Mouse (Mus musculus) stomach, embryonic 16.5 days (tissue): ENCODE measurements around the gene Krt71. TPM values are rescaled to one million over a fixed set of nuclear protein-coding genes. Genes with fewer than 3 reads are reported as not detected.

Source experiments
- ATAC-seq: fragments of 200-750 bp; cut with Nextera tagmentation; 2 replicates; pipeline ENCODE4 v1.8.0; 2017; ENCODE audit warnings: moderate number of reproducible peaks, moderate TSS enrichment; ENCODE audit not compliant: insufficient read depth, low FRiP score
- H3K27ac ChIP-seq: fragments of 300-500 bp; sonication (generic); 2 replicates; pipeline ENCODE4 v1.5.1; 2014; ENCODE audit warnings: low read length
- H3K27me3 ChIP-seq: fragments of 300-500 bp; sonication (generic); 2 replicates; pipeline ENCODE4 v1.6.1; 2014; ENCODE audit warnings: low read length, control low read depth, mixed read lengths; ENCODE audit not compliant: control insufficient read depth, insufficient read depth
- H3K36me3 ChIP-seq: fragments of 300-500 bp; sonication (generic); 2 replicates; pipeline ENCODE4 v1.6.1; 2014; ENCODE audit warnings: low read length; ENCODE audit not compliant: control insufficient read depth, insufficient read depth
- H3K4me1 ChIP-seq: fragments of 300-500 bp; sonication (generic); 2 replicates; pipeline ENCODE4 v1.6.1; 2014; ENCODE audit warnings: low read length, control low read depth, mixed read lengths; ENCODE audit not compliant: control insufficient read depth, insufficient read depth
- H3K4me2 ChIP-seq: fragments of 300-500 bp; sonication (generic); 2 replicates; pipeline ENCODE4 v1.6.1; 2014; ENCODE audit warnings: low read depth, low read length, mixed read lengths
- H3K4me3 ChIP-seq: fragments of 300-500 bp; sonication (generic); replicated peaks from 2 replicates; pipeline ENCODE4 v1.5.1; 2014; ENCODE audit warnings: mild to moderate bottlenecking, low read length
- H3K9ac ChIP-seq: fragments of 300-500 bp; sonication (generic); 2 replicates; pipeline ENCODE4 v1.6.1; 2014; ENCODE audit warnings: low read length
- H3K9me3 ChIP-seq: fragments of 300-500 bp; sonication (generic); replicated peaks from 2 replicates; pipeline ENCODE4 v1.6.1; 2016; ENCODE audit warnings: low read length, control low read depth; ENCODE audit not compliant: control insufficient read depth
- WGBS: fragments of 180-500 bp; shearing (Covaris S2); extraction: QIAGEN DNeasy Blood & Tissue Kit; methylation state at CpG from one replicate; pipeline ENCODE4 v1.1.7; 2014; 5-methylcytosine and 5-hydroxymethylcytosine counted together
- polyA plus RNA-seq: library from polyadenylated mRNA; unstranded; fragments of >200 nt; fragmentation: Nextera tagmentation; extraction: Ambion mirVana; gene quantifications from 2 replicates; pipeline ENCODE4 v1.2.1, GENCODE M21; 2015

Gene Krt71
- polyA plus RNA-seq, 1 experiment from 2014 or later: not detected

- Histone ChIP-seq H3K36me3 (no peaks in the 10 kb centered on the region), H3K9me3 (no peaks in the 10 kb centered on the region), H3K4me2 (no peak overlapping the region), H3K27me3 (no peaks in the 10 kb centered on the region), H3K4me3 (no peak overlapping the region), H3K9ac (no peak overlapping the region), H3K27ac (no peak overlapping the region), H3K4me1 (no peaks in the 10 kb centered on the region)
- ATAC-seq: no peak
- 33% methylated on average over 5 of the region's 5 CpGs for WGBS
These were observed 18.2 kb downstream of the Krt71 start for GRCm38 (mm10) chr15:101724686-101725085.

GRCm38 (mm10) chr15:101715831-101716230, 27.1 kb downstream of the Krt71 start:
- H3K27me3 ChIP-seq: no peaks in the 10 kb centered on the region
- H3K36me3 ChIP-seq: no peaks in the 10 kb centered on the region
- ATAC-seq: no peak
- no peak overlapping the region for H3K4me2 ChIP-seq
- no peak overlapping the region for H3K4me3 ChIP-seq
- no peaks in the 10 kb centered on the region for H3K9me3 ChIP-seq
- peaks cover 3% of the 10 kb centered on the region; the same call in 1 of the 2 replicates for H3K4me1 ChIP-seq
- WGBS: 54% methylated on average over 3 of the region's 3 CpGs
- no peak overlapping the region for H3K9ac ChIP-seq
- peak overlapping the region; percentile 38; the same call in 1 of the 2 replicates for H3K27ac ChIP-seq

- ATAC-seq: no peak
- Histone ChIP-seq H3K27ac (peak overlapping the region; percentile 31), H3K4me2 (no peak overlapping the region), H3K4me3 (no peak overlapping the region), H3K4me1 (peaks cover 3% of the 10 kb centered on the region; the same call in 1 of the 2 replicates), H3K36me3 (no peaks in the 10 kb centered on the region), H3K27me3 (no peaks in the 10 kb centered on the region), H3K9ac (no peak overlapping the region), H3K9me3 (no peaks in the 10 kb centered on the region)
- WGBS: 55% methylated on average over 5 of the region's 5 CpGs
These were observed 28.6 kb downstream of the Krt71 start for GRCm38 (mm10) chr15:101714356-101714755.

GRCm38 (mm10) chr15:101713731-101714130, 29.2 kb downstream of the Krt71 start:
- peak; percentile 64; the same call in 1 of the 2 replicates for ATAC-seq
- no peak overlapping the region for H3K4me2 ChIP-seq

GRCm38 (mm10) chr15:101712720-101713119, 30.2 kb downstream of the Krt71 start, which contains the start of gene Krt5:
Krt5 (minus strand) TSS chr15:101712898.
- H3K4me2 ChIP-seq: peak within 1 kb of the TSS; percentile 24; the same call in 1 of the 2 replicates

More at GRCm38 (mm10) chr15:101713731-101714130, 29.2 kb downstream of the Krt71 start:
- Histone ChIP-seq H3K9me3 (no peaks in the 10 kb centered on the region), H3K36me3 (no peaks in the 10 kb centered on the region), H3K9ac (no peak overlapping the region), H3K27ac (peak overlapping the region; percentile 72), H3K27me3 (no peaks in the 10 kb centered on the region), H3K4me1 (peaks cover 3% of the 10 kb centered on the region; the same call in 1 of the 2 replicates), H3K4me3 (no peak overlapping the region)
- 54% methylated on average over 8 of the region's 8 CpGs for WGBS

GRCm38 (mm10) chr15:101708683-101709082, 34.2 kb downstream of the Krt71 start:
- Histone ChIP-seq H3K9me3 (no peaks in the 10 kb centered on the region), H3K4me2 (no peak overlapping the region), H3K27ac (no peak overlapping the region), H3K4me3 (no peak overlapping the region), H3K27me3 (no peaks in the 10 kb centered on the region), H3K36me3 (no peaks in the 10 kb centered on the region), H3K4me1 (no peaks in the 10 kb centered on the region), H3K9ac (no peak overlapping the region)
- ATAC-seq: no peak
- 64% methylated on average over 11 of the region's 11 CpGs for WGBS

More at GRCm38 (mm10) chr15:101712720-101713119, 30.2 kb downstream of the Krt71 start, which contains the start of gene Krt5:
- Histone ChIP-seq H3K9ac (peak within 1 kb of the TSS; percentile 55), H3K4me3 (peak within 1 kb of the TSS; percentile 36), H3K36me3 (no peaks in the 10 kb centered on the region), H3K27me3 (no peaks in the 10 kb centered on the region), H3K9me3 (no peaks in the 10 kb centered on the region), H3K4me1 (peaks cover 3% of the 10 kb centered on the region; the same call in 1 of the 2 replicates), H3K27ac (peak within 1 kb of the TSS; percentile 72)
- 51% methylated on average over 13 of the region's 13 CpGs for WGBS
- ATAC-seq: no peak

- H3K4me2 ChIP-seq: no peak overlapping the region
- no peaks in the 10 kb centered on the region for H3K9me3 ChIP-seq
- H3K36me3 ChIP-seq: no peaks in the 10 kb centered on the region
- no peak overlapping the region for H3K27ac ChIP-seq
- 77% methylated on average over 9 of the region's 9 CpGs for WGBS
- no peak overlapping the region for H3K4me3 ChIP-seq
- H3K27me3 ChIP-seq: no peaks in the 10 kb centered on the region
- H3K9ac ChIP-seq: no peak overlapping the region
- no peak for ATAC-seq
- no peaks in the 10 kb centered on the region for H3K4me1 ChIP-seq
These were observed 35.5 kb downstream of the Krt71 start for GRCm38 (mm10) chr15:101707454-101707853.

GRCm38 (mm10) chr15:101704066-101704465, 38.8 kb downstream of the Krt71 start:
- Histone ChIP-seq H3K9ac (no peak overlapping the region), H3K9me3 (no peaks in the 10 kb centered on the region), H3K4me2 (no peak overlapping the region), H3K4me1 (no peaks in the 10 kb centered on the region), H3K27me3 (no peaks in the 10 kb centered on the region), H3K4me3 (no peak overlapping the region), H3K36me3 (no peaks in the 10 kb centered on the region), H3K27ac (no peak overlapping the region)
- ATAC-seq: no peak
- WGBS: 67% methylated on average over 4 of the region's 4 CpGs

- no peak overlapping the region for H3K9ac ChIP-seq
- H3K4me1 ChIP-seq: no peaks in the 10 kb centered on the region
- H3K9me3 ChIP-seq: no peaks in the 10 kb centered on the region
- H3K4me2 ChIP-seq: no peak overlapping the region
- WGBS: 38% methylated on average over 2 of the region's 2 CpGs
- H3K27ac ChIP-seq: no peak overlapping the region
- no peak overlapping the region for H3K4me3 ChIP-seq
- ATAC-seq: no peak
- H3K36me3 ChIP-seq: no peaks in the 10 kb centered on the region
- H3K27me3 ChIP-seq: no peaks in the 10 kb centered on the region
These were observed 40.5 kb downstream of the Krt71 start for GRCm38 (mm10) chr15:101702380-101702779.
